Mouse (Mus musculus) G1E (cell line): ENCODE results near the gene Pus3.

Experiments
- CTCF ChIP-seq: IDR thresholded peaks from 2 replicates; pipeline ENCODE4 v1.5.1; 2012; ENCODE audit warnings: low read depth, low read length, inconsistent platforms, mixed read lengths
- GATA1 ChIP-seq: IDR thresholded peaks from 2 replicates; pipeline ENCODE4 v1.6.1; 2012; ENCODE audit warnings: borderline replicate concordance, low read length, inconsistent platforms, mixed read lengths
- GATA2 ChIP-seq: IDR thresholded peaks from 2 replicates; pipeline ENCODE4 v1.6.1; 2012; ENCODE audit warnings: low read depth, low read length, inconsistent platforms, borderline replicate concordance
- POLR2AphosphoS5 ChIP-seq: IDR thresholded peaks from 2 replicates; pipeline ENCODE4 v1.6.1; 2012; ENCODE audit warnings: low read depth, low read length, inconsistent platforms; ENCODE audit not compliant: insufficient replicate concordance
- TAL1 ChIP-seq: conservative IDR thresholded peaks from 2 replicates; pipeline ENCODE4 v1.6.1; 2012; ENCODE audit warnings: low read depth, low read length, inconsistent platforms, mixed read lengths

DNA sequence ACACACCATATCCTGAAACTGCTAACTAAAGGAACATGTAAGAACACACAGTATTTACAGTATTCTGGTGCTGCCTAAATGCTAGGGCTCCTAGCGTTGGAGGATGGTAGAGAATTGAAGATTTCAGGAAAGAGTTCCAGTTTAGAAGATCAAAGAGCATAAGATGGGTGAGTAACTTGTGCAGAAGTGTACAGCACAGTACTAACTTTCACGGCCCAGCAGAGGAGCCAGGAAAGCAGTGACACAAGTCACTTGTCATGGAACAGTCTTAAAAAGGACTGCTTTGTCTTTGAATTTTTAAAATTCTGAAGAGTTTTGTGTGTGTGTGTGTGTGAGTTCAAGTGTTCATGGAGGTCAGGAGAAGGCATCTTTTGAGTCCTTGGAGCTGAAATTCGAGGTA is 9.6 kb downstream of the Pus3 start:
- TF ChIP-seq CTCF (no peak), POLR2AphosphoS5 (no peak), GATA1 (no peak), TAL1 (no peak), GATA2 (no peak)
